Mouse (Mus musculus) forebrain, embryonic 15.5 days (tissue): ENCODE results near the gene Nmrk1. TPM values are rescaled to one million over a fixed set of nuclear protein-coding genes. Genes with fewer than 3 reads are reported as not detected.

Source experiments
- ATAC-seq: fragments of 200-750 bp; cut with Nextera tagmentation; replicated peaks from 2 replicates; pipeline ENCODE4 v1.8.0; 2017; ENCODE audit warnings: mild to moderate bottlenecking, moderate TSS enrichment, moderate library complexity
- H3K27ac ChIP-seq: fragments of 300-500 bp; sonication (generic); replicated peaks from 2 replicates; pipeline ENCODE4 v1.5.1; 2015; ENCODE audit warnings: mild to moderate bottlenecking, inconsistent platforms
- H3K27me3 ChIP-seq: fragments of 300-500 bp; sonication (generic); 2 replicates; pipeline ENCODE4 v1.6.1; 2015; ENCODE audit warnings: inconsistent platforms
- H3K36me3 ChIP-seq: fragments of 300-500 bp; sonication (generic); 2 replicates; pipeline ENCODE4 v1.6.1; 2015; ENCODE audit warnings: mild to moderate bottlenecking, inconsistent platforms
- H3K4me1 ChIP-seq: fragments of 300-500 bp; sonication (generic); 2 replicates; pipeline ENCODE4 v1.6.1; 2015; ENCODE audit warnings: inconsistent platforms
- H3K4me2 ChIP-seq: fragments of 300-500 bp; sonication (generic); replicated peaks from 2 replicates; pipeline ENCODE4 v1.6.1; 2015; ENCODE audit warnings: mild to moderate bottlenecking, inconsistent platforms
- H3K4me3 ChIP-seq: fragments of 300-500 bp; sonication (generic); 2 replicates; pipeline ENCODE4 v1.5.1; 2015; ENCODE audit warnings: mild to moderate bottlenecking, inconsistent platforms
- H3K9ac ChIP-seq: fragments of 300-500 bp; sonication (generic); replicated peaks from 2 replicates; pipeline ENCODE4 v1.6.1; 2015; ENCODE audit warnings: mild to moderate bottlenecking, inconsistent platforms
- H3K9me3 ChIP-seq: fragments of 300-500 bp; sonication (generic); 2 replicates; pipeline ENCODE4 v1.6.1; 2016; ENCODE audit warnings: inconsistent platforms
- WGBS: fragments of 180-500 bp; shearing (Covaris S2); methylation state at CpG from one replicate; pipeline ENCODE4 v1.1.7; 2015; ENCODE audit warnings: mixed read lengths; 5-methylcytosine and 5-hydroxymethylcytosine counted together
- polyA plus RNA-seq: library from polyadenylated mRNA; unstranded; fragments of >200 nt; fragmentation: Nextera tagmentation; extraction: Ambion mirVana; gene quantifications from 2 replicates; pipeline ENCODE4 v1.2.1, GENCODE M21; 2015

Gene Nmrk1
- polyA plus RNA-seq, 1 experiment from 2014 or later, result 6.0 TPM

DNA sequence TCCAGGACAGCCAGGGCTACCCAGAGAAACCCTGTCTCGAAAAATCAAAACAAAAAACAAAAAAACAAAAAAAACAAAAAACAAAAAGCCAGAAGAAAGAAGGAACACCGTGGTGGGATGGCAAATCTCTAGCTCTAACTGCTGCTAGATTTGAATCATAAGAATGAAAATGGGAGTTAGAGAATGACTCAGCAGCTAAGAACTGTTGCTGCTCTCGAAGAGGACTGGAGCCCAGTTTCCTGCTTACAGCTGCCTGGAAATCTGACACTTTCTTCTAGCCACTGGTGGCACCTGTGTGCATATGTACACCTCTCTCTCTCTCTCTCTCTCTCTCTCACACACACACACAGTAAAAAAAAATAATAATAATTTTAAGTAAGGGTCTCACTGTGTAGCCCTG lies 14.6 kb downstream of the Nmrk1 start:
- Histone ChIP-seq H3K9ac (no peak overlapping the region), H3K4me1 (no peaks in the 10 kb centered on the region), H3K9me3 (no peaks in the 10 kb centered on the region), H3K4me2 (no peak overlapping the region), H3K27ac (no peak overlapping the region), H3K36me3 (no peaks in the 10 kb centered on the region), H3K4me3 (no peak overlapping the region), H3K27me3 (no peaks in the 10 kb centered on the region)
- ATAC-seq, result no peak
- 73% methylated on average over 3 of the region's 3 CpGs for WGBS

DNA sequence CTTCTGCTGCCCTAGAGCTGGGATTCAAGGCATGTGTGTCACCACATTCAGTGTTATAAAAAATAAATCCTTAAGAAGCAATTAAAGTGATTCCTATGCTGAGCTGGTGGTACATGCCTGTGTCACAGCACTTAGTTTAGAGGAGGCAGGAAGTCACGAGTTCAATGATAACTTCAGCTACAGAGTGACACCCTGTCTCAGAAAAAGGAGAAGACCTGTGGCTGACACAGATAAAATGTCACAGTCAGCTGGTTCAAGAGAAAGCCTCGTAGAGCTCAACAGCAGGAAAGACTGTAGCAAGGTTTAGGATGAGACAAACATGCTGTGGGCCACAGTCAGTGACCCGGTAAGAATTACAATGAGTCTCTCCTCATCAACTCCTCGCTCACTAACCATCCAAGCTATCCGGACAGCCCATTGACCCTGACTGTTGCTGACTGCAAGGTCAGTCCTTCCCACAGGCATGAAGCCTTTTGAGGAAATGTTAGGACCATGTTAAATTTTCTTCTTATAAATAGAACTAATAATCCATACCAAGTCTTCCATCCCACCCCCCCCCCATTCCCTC lies 15.2 kb downstream of the Nmrk1 start:
- Histone ChIP-seq H3K36me3 (no peaks in the 10 kb centered on the region), H3K9me3 (no peaks in the 10 kb centered on the region), H3K4me2 (no peak overlapping the region), H3K27me3 (no peaks in the 10 kb centered on the region), H3K9ac (no peak overlapping the region), H3K4me3 (no peak overlapping the region), H3K4me1 (no peaks in the 10 kb centered on the region), H3K27ac (no peak overlapping the region)
- no peak for ATAC-seq
- 83% methylated on average over 5 of the region's 5 CpGs for WGBS

DNA sequence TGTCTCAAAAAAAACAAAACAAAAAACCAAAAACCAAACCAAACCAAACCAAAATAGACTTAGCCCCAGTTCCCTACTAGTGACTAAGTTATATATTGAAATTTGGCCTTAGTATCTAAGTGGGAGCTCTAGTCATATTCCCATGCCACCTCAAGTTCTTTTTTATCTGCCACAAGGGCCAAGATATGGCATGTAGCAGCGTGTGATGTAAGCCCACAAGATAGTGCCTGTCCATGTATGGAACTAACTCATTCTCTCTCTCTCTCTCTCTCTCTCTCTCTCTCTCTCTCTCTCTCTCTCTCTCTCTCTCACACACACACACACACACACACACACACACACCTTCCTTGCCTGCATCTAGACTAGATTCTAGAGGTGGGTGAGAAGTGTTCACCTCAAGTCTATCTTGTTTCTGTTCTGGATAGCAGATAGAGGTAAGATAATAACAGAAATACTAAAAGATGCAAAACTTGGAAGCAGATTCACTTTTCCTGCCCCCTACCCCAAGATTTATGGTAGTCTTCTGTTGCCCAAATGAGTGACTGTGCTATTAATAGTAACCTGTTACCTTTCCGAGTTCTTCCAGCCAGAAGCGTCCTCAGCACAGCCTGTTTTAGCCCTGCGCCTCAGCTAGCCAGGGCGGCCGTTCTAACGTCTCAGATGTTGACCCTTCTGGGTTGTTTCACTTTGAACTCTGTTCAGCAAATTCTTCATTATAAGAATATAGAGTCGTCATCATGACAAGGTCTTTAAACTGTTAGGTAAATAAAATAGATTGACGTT lies 16.2 kb downstream of the Nmrk1 start:
- H3K4me3 ChIP-seq, result no peak overlapping the region
- H3K4me2 ChIP-seq, result no peak overlapping the region
- 89% methylated on average over 9 of the region's 9 CpGs for WGBS
- ATAC-seq, result no peak
- H3K36me3 ChIP-seq, result no peaks in the 10 kb centered on the region
- H3K4me1 ChIP-seq, result no peaks in the 10 kb centered on the region
- H3K9me3 ChIP-seq, result no peaks in the 10 kb centered on the region
- H3K27me3 ChIP-seq, result no peaks in the 10 kb centered on the region
- no peak overlapping the region for H3K27ac ChIP-seq
- H3K9ac ChIP-seq, result no peak overlapping the region

DNA sequence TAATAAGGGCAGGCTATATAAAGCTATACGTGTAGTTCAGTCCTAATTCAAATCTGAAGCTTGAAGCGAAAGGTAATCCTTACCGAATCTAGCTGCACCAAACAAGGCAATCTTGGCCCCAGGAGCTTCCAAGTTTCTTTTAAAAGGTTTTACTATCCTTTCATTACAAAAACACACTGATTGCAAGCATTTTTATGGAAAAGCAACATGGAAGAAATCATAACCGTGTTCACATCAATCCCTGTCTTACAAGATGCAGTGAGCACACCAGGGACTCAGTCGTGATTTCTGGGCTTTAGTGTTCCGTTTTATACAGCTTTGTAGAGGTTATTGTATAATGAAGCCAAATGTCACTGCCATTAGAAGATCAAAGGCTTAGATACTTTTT lies 16.8 kb downstream of the Nmrk1 start:
- Histone ChIP-seq H3K4me1 (no peaks in the 10 kb centered on the region), H3K27ac (no peak overlapping the region), H3K36me3 (no peaks in the 10 kb centered on the region), H3K9me3 (no peaks in the 10 kb centered on the region), H3K4me2 (no peak overlapping the region), H3K4me3 (no peak overlapping the region), H3K27me3 (no peaks in the 10 kb centered on the region), H3K9ac (no peak overlapping the region)
- no peak for ATAC-seq
- WGBS, result 84% methylated on average over 6 of the region's 6 CpGs

DNA sequence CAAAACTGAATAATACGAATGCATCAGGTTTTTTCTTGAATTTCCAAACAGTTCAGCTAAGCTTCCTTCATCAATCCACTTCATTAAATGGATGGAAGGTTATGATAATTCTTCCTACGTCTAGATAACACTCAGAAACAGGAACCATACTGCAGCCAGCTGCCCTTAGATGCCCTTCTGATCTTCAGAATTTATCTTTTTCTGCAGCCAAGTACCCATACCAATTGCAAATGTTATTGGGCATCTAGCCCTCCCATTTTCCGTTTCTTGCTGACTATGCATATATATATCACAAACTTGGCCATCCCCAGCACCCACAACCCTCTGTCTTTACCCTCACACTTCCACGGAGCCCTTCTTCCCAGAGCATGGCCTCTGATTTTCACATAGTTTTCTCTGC lies 18.2 kb downstream of the Nmrk1 start:
- no peaks in the 10 kb centered on the region for H3K4me1 ChIP-seq
- no peak overlapping the region for H3K27ac ChIP-seq
- H3K4me2 ChIP-seq, result no peak overlapping the region
- no peak overlapping the region for H3K4me3 ChIP-seq
- ATAC-seq, result no peak
- no peaks in the 10 kb centered on the region for H3K9me3 ChIP-seq
- no peak overlapping the region for H3K9ac ChIP-seq
- H3K27me3 ChIP-seq, result no peaks in the 10 kb centered on the region
- 91% methylated on average over 4 of the region's 4 CpGs for WGBS
- no peaks in the 10 kb centered on the region for H3K36me3 ChIP-seq

DNA sequence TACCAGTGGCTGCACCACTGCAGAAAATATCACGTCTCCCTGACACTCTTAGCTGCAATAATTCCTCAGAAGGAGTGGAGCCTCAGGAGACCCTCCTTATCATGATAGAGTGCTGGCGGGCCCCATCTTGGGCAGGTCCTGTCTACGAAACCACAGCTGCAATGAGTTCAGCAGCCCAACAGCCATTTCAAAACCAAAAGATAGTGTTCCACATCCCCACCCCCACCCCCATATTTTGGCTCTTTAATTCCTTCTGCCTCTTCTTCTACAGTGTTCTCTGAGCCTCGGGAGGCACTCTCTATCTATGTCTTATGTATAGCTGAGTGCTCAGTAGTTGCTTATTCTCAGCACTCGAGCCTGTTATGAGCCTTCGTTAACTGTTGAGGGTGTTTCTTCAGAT lies 18.7 kb downstream of the Nmrk1 start:
- WGBS, result 77% methylated on average over 6 of the region's 6 CpGs
- no peak overlapping the region for H3K27ac ChIP-seq
- no peak overlapping the region for H3K4me3 ChIP-seq
- H3K36me3 ChIP-seq, result no peaks in the 10 kb centered on the region
- no peaks in the 10 kb centered on the region for H3K9me3 ChIP-seq
- no peaks in the 10 kb centered on the region for H3K4me1 ChIP-seq
- no peak overlapping the region for H3K9ac ChIP-seq
- H3K27me3 ChIP-seq, result no peaks in the 10 kb centered on the region
- no peak overlapping the region for H3K4me2 ChIP-seq
- no peak for ATAC-seq

DNA sequence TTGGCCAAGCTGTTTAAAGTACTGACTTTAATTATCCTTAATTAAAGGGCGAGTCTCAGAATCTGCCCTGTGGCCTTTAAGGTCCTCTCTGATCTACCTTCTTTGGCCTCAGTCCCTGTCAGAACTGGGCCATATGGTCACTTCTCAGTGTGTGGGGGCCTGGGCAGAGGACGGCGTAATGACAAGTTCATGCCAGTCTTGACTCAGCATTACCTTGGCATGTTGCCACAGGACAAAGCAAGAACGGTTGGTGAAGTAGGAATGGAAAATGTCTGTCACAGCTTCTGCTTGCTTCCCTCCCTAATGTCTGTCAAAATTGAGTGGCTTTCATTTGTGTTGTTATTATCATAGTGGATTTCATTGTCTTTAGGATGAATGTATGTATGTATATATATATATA lies 20.8 kb downstream of the Nmrk1 start:
- H3K36me3 ChIP-seq, result no peaks in the 10 kb centered on the region
- H3K27ac ChIP-seq, result no peak overlapping the region
- no peaks in the 10 kb centered on the region for H3K4me1 ChIP-seq
- no peak overlapping the region for H3K4me3 ChIP-seq
- no peak overlapping the region for H3K9ac ChIP-seq
- WGBS, result 72% methylated on average over 4 of the region's 4 CpGs
- no peaks in the 10 kb centered on the region for H3K9me3 ChIP-seq
- no peak overlapping the region for H3K4me2 ChIP-seq
- H3K27me3 ChIP-seq, result no peaks in the 10 kb centered on the region
- ATAC-seq, result no peak

DNA sequence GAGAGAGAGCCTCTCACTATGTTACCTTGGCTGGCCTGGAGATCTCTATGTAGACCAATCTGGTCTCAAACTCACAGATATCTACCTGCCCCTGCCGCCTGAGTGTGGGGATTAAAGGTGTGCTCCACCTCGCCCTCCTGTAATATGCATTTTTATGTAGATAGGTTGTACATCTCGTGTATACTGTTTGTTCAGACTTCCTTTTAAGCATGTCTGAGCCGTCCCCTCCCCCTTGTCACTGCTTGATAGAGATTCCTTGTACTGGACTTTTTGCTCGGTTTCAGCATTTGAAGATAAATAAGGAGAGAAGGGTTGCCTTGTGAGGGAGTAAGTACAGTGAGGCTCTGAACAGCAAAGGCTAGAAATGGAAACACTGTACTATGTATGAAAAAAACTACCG lies 21.3 kb downstream of the Nmrk1 start:
- H3K9ac ChIP-seq, result no peak overlapping the region
- H3K27ac ChIP-seq, result no peak overlapping the region
- H3K36me3 ChIP-seq, result no peaks in the 10 kb centered on the region
- H3K9me3 ChIP-seq, result no peaks in the 10 kb centered on the region
- no peak overlapping the region for H3K4me2 ChIP-seq
- no peaks in the 10 kb centered on the region for H3K27me3 ChIP-seq
- H3K4me3 ChIP-seq, result no peak overlapping the region
- ATAC-seq, result no peak
- 89% methylated on average over 6 of the region's 6 CpGs for WGBS
- no peaks in the 10 kb centered on the region for H3K4me1 ChIP-seq

DNA sequence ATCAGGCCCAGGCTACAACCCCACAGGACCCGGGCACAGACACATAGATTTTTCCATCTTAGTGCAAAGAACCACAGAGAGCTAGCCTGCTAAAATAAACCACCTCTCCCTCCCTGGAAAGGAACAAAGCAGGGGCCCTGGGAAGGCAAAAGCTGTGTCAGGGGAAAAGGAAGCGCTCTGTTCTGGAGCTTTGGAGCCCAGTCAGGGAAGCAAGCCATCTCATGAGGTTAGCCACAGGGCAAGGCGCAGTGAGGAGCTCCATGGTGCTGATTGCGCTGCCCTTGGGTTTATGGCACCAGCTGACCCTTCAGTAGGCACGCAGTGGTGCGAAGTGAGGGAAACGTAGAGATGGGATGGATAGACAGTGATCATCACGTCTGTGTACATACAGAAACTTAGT lies 22.6 kb downstream of the Nmrk1 start:
- 92% methylated on average over 8 of the region's 8 CpGs for WGBS
- Histone ChIP-seq H3K27ac (no peak overlapping the region), H3K27me3 (no peaks in the 10 kb centered on the region), H3K4me2 (no peak overlapping the region), H3K4me3 (no peak overlapping the region), H3K36me3 (no peaks in the 10 kb centered on the region), H3K9ac (no peak overlapping the region), H3K9me3 (no peaks in the 10 kb centered on the region), H3K4me1 (no peaks in the 10 kb centered on the region)
- no peak for ATAC-seq

DNA sequence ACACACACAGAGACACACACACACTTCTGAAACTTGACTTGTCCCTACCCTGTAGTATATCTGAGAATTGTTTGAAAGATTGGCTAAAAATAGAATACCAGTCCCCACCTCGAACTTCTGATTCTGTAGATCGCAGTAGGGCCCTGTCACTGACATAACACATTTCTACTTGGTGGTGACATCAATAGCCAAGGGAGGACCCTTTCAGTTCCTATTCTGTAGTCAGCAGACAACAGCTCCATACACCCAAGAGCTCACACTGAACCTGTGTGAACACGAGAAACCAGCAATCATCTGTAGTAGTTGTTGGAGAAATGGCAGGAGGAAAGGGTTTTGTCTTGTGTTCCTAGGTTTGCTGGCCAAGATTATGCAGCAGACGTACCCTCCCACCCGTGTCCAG lies 23.2 kb downstream of the Nmrk1 start:
- WGBS, result 90% methylated on average over 5 of the region's 5 CpGs
- H3K4me3 ChIP-seq, result no peak overlapping the region
- no peak overlapping the region for H3K27ac ChIP-seq
- H3K36me3 ChIP-seq, result no peaks in the 10 kb centered on the region
- no peak overlapping the region for H3K9ac ChIP-seq
- H3K9me3 ChIP-seq, result no peaks in the 10 kb centered on the region
- no peak overlapping the region for H3K4me2 ChIP-seq
- H3K27me3 ChIP-seq, result no peaks in the 10 kb centered on the region
- no peaks in the 10 kb centered on the region for H3K4me1 ChIP-seq
- ATAC-seq, result no peak

DNA sequence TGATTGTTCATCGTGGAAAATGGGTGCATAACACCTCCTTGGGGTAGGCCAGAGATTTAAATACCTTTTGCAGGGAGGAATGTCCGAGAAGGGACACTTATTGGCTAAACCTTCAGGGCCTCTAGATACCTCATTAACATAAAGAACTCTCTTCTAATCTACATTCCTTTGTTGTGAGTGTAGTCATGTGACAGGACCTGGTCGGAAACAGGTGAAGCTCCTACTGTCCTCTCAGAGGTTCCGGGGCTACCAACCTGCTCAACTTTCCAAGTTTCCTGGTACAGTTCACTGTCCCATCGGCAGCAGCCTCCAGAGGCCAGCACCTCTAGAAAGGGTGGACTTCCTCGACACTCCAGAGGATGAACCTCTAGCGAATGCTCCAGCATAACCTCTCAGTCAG lies 24.2 kb downstream of the Nmrk1 start:
- Histone ChIP-seq H3K27ac (no peak overlapping the region), H3K4me2 (no peak overlapping the region), H3K36me3 (no peaks in the 10 kb centered on the region), H3K4me3 (no peak overlapping the region), H3K9me3 (no peaks in the 10 kb centered on the region), H3K9ac (no peak overlapping the region), H3K4me1 (no peaks in the 10 kb centered on the region), H3K27me3 (no peaks in the 10 kb centered on the region)
- WGBS, result 87% methylated on average over 7 of the region's 7 CpGs
- ATAC-seq, result no peak

DNA sequence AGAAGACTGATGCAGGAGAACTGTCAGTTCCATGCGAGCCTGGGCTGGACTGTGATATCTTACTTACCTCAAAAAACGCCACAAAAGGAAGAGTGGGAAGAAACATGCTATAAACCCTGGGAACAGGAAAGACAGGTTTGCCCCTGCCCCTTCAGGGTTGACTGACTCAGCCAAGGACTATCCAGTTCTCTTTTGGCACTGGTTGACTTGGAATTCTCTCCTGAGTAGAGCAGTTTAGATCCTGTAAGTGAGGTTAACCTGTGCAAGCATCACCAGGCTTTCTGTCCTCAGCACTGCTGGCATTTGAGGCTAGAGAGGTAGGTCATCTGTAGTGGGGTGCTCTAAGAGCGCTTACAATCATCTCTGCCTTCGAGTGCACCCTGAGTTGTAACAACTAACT lies 26.7 kb downstream of the Nmrk1 start:
- Histone ChIP-seq H3K27ac (no peak overlapping the region), H3K9me3 (no peaks in the 10 kb centered on the region), H3K9ac (no peak overlapping the region), H3K36me3 (no peaks in the 10 kb centered on the region), H3K27me3 (no peaks in the 10 kb centered on the region), H3K4me1 (no peaks in the 10 kb centered on the region), H3K4me3 (no peak overlapping the region), H3K4me2 (no peak overlapping the region)
- ATAC-seq, result no peak
- WGBS, result 83% methylated on average over 4 of the region's 4 CpGs

DNA sequence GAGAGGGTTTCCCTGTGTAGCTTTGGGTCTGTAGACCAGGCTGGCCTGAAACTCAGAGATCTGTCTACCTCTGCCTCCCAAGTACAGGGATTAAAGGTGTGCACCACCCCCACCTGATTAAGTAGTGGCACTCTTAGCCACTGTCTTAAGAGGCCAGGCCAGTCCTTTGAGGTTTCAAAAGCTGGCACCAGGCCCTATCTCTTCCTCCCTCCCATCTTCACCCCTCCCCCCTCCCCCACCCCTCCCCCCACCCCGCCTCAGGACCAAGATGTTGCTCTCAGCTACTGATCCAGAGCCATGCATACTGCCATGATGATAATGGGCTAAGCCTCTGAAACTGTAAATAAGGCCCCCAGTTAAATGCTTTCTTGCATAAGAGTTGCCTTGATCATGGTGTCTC lies 27.6 kb downstream of the Nmrk1 start:
- Histone ChIP-seq H3K27me3 (no peaks in the 10 kb centered on the region), H3K27ac (no peak overlapping the region), H3K9me3 (no peaks in the 10 kb centered on the region), H3K4me1 (no peaks in the 10 kb centered on the region), H3K4me2 (no peak overlapping the region), H3K9ac (no peak overlapping the region), H3K4me3 (no peak overlapping the region), H3K36me3 (no peaks in the 10 kb centered on the region)
- WGBS, result 40% methylated on average over 1 of the region's 1 CpGs
- no peak for ATAC-seq
